Mouse (Mus musculus): Measurements from ENCODE around the gene Hist3h2a.

Hist3h2a gene

GRCm38 (mm10) chr11:58954420-58955142, at the start of gene Hist3h2a, which contains the start of gene Trim17:
Gene Hist3h2a, plus strand, starts transcription at chr11:58954685.
Gene Trim17, plus strand, starts transcription at chr11:58954685.
- in situ Hi-C loops (cut with MboI): no loop called here

GRCm38 (mm10) chr11:58904838-58905237, 49.6 kb upstream of the Hist3h2a start:
- in situ Hi-C loops (cut with MboI): no loop called here

GRCm38 (mm10) chr11:58913776-58914175, 40.7 kb upstream of the Hist3h2a start:
- in situ Hi-C loops (cut with MboI): no loop called here

- in situ Hi-C loops (cut with MboI): no loop called here
Measured at GRCm38 (mm10) chr11:58914461-58915028, 39.9 kb upstream of the Hist3h2a start.

- in situ Hi-C loops (cut with MboI): no loop called here
Measured at GRCm38 (mm10) chr11:58916879-58917744, 37.4 kb upstream of the Hist3h2a start.

- in situ Hi-C loops (cut with MboI): no loop called here
Measured at GRCm38 (mm10) chr11:58917745-58918366, 36.6 kb upstream of the Hist3h2a start, which contains the start of gene Btnl10. Gene Btnl10, plus strand, starts transcription at chr11:58917908.

GRCm38 (mm10) chr11:58918759-58919158, 35.7 kb upstream of the Hist3h2a start:
- in situ Hi-C loops (cut with MboI): no loop called here

- in situ Hi-C loops (cut with MboI): no loop called here
Measured at GRCm38 (mm10) chr11:58922420-58922819, 32.1 kb upstream of the Hist3h2a start.

GRCm38 (mm10) chr11:58926651-58927050, 27.8 kb upstream of the Hist3h2a start:
- in situ Hi-C loops (cut with MboI): no loop called here

GRCm38 (mm10) chr11:58927053-58927452, 27.4 kb upstream of the Hist3h2a start:
- in situ Hi-C loops (cut with MboI): no loop called here

- in situ Hi-C loops (cut with MboI): no loop called here
Measured at GRCm38 (mm10) chr11:58927790-58928651, 26.5 kb upstream of the Hist3h2a start.

GRCm38 (mm10) chr11:58929055-58929454, 25.4 kb upstream of the Hist3h2a start:
- in situ Hi-C loops (cut with MboI): no loop called here

- in situ Hi-C loops (cut with MboI): no loop called here
Measured at GRCm38 (mm10) chr11:58929641-58930040, 24.8 kb upstream of the Hist3h2a start.

GRCm38 (mm10) chr11:58930254-58930653, 24.2 kb upstream of the Hist3h2a start:
- in situ Hi-C loops (cut with MboI): no loop called here

- in situ Hi-C loops (cut with MboI): no loop called here
Measured at GRCm38 (mm10) chr11:58931576-58931975, 22.9 kb upstream of the Hist3h2a start.

- in situ Hi-C loops (cut with MboI): no loop called here
Measured at GRCm38 (mm10) chr11:58937909-58938308, 16.6 kb upstream of the Hist3h2a start.

- in situ Hi-C loops (cut with MboI): no loop called here
Measured at GRCm38 (mm10) chr11:58938322-58939087, 16.0 kb upstream of the Hist3h2a start, which contains the start of gene Rnf187. Gene Rnf187, minus strand, starts transcription at chr11:58938916.

- in situ Hi-C loops (cut with MboI): no loop called here
Measured at GRCm38 (mm10) chr11:58939088-58939439, 15.4 kb upstream of the Hist3h2a start.

- in situ Hi-C loops (cut with MboI): no loop called here
Measured at GRCm38 (mm10) chr11:58944136-58944535, 10.3 kb upstream of the Hist3h2a start.

- in situ Hi-C loops (cut with MboI): no loop called here
Measured at GRCm38 (mm10) chr11:58947306-58947705, 7.2 kb upstream of the Hist3h2a start.

Data from mature B cell (primary cell).